Mouse (Mus musculus) spleen, adult 2 months (tissue): ENCODE measurements at regions not wholly inside any gene's neighbourhood (a gene's known extent, or its start where the extent isn't known, plus 50 kb on each side); places are given as distances from the start of the nearest gene placed in this dataset.

ENCODE experiments used
- CTCF ChIP-seq: fragments of 200-500 bp; IDR thresholded peaks from 2 replicates; pipeline ENCODE4 v1.5.1; 2011; ENCODE audit warnings: mild to moderate bottlenecking, inconsistent platforms; ENCODE audit not compliant: insufficient read depth, insufficient read length, insufficient replicate concordance; ENCODE audit errors: extremely low read depth
- POLR2A ChIP-seq: fragments of 200-500 bp; IDR thresholded peaks from 2 replicates; pipeline ENCODE4 v1.6.1; 2011; ENCODE audit warnings: low read depth, low read length, inconsistent platforms

GRCm38 (mm10) chr2:75425384-75425783 is 233.7 kb upstream of the Hnrnpa3 start:
- no peak for TF ChIP-seq CTCF
- no peak for TF ChIP-seq POLR2A
